Mouse (Mus musculus): ENCODE data around the gene Tango6. TPM values are rescaled to one million over a fixed set of nuclear protein-coding genes. Genes with fewer than 3 reads are reported as not detected.

Gene Tango6
- polyA plus RNA-seq, 1 experiment from 2014 or later = 9.6 TPM

DNA sequence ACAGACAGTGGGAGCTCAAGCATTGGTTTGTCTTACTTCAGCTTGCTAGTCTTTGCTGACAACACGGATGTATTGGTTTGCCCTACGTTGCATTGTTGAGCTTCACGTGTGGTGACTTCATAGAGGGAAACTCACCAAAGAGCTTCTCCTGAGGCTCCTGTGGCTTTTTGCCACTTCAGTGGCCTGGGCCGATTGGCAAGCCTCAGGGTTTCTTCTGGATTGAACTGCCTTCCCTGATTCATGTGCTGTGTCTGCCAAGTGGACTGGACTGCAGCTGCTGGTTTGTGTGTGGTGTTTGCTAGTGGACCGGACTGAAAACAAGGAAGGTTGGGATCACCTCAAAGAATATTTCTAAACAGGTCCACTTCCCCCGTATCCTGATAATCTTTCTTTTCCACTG is 43.7 kb downstream of the Tango6 start:
- Histone ChIP-seq H3K9me3 (ENCODE audit: control insufficient read depth, low read length) (no peaks in the 10 kb centered on the region), H3K27ac (ENCODE audit: low read depth, low read length) (no peak overlapping the region), H3K36me3 (ENCODE audit: control insufficient read depth, insufficient read depth, low read length) (peaks cover 5% of the 10 kb centered on the region; the same call in 1 of the 2 replicates), H3K4me3 (ENCODE audit: low read depth, low read length) (no peak overlapping the region), H3K27me3 (replicated peaks; ENCODE audit: control insufficient read depth, insufficient read depth, low read length) (no peaks in the 10 kb centered on the region), H3K4me1 (replicated peaks; ENCODE audit: control insufficient read depth, insufficient read depth, low read length) (no peaks in the 10 kb centered on the region), H3K9ac (ENCODE audit: low read depth, low read length) (no peak overlapping the region), H3K4me2 (no peak overlapping the region)
- DNase-seq (ENCODE audit: low spot score) (no peak), ATAC-seq (replicated peaks; ENCODE audit: low FRiP score) (no peak)
- WGBS = 91% methylated on average over 6 of the region's 6 CpGs

DNA sequence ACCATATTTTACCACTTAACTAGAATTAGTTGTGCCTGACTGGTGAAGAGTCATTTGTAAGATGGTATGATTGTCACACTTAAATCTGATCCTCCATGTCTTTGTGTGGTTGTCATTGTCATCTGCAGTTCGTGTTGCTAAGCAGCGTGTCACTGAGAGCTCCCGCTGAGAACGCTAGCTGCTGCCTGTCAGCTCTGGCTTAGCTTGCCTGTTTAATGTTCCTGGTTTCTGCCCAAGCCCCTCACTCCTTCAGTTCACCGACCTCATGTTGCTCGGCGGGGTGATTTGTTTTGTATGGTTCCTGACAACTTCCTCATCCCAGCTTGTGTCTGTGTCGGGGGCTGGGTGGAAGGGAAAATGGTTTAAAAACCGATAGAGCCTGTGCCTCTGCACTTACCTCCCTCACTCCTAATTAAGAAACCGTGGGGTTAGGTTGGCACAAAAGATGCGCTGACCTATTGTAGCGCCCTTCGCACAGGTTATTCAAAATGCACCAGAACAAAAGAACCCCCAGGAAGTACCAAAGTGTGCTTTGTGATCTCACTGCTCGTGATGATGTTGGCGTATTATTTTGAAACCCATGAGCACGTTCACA is 44.5 kb downstream of the Tango6 start:
- Histone ChIP-seq H3K4me3 (ENCODE audit: low read depth, low read length) (no peak overlapping the region), H3K27ac (ENCODE audit: low read depth, low read length) (no peak overlapping the region), H3K36me3 (ENCODE audit: control insufficient read depth, insufficient read depth, low read length) (peaks cover 5% of the 10 kb centered on the region; the same call in 1 of the 2 replicates), H3K9ac (ENCODE audit: low read depth, low read length) (no peak overlapping the region), H3K4me1 (replicated peaks; ENCODE audit: control insufficient read depth, insufficient read depth, low read length) (no peaks in the 10 kb centered on the region), H3K27me3 (replicated peaks; ENCODE audit: control insufficient read depth, insufficient read depth, low read length) (no peaks in the 10 kb centered on the region), H3K9me3 (ENCODE audit: control insufficient read depth, low read length) (no peaks in the 10 kb centered on the region), H3K4me2 (no peak overlapping the region)
- no peak for ATAC-seq (replicated peaks; ENCODE audit: low FRiP score)
- no peak for DNase-seq (ENCODE audit: low spot score)
- WGBS = 47% methylated on average over 16 of the region's 16 CpGs

DNA sequence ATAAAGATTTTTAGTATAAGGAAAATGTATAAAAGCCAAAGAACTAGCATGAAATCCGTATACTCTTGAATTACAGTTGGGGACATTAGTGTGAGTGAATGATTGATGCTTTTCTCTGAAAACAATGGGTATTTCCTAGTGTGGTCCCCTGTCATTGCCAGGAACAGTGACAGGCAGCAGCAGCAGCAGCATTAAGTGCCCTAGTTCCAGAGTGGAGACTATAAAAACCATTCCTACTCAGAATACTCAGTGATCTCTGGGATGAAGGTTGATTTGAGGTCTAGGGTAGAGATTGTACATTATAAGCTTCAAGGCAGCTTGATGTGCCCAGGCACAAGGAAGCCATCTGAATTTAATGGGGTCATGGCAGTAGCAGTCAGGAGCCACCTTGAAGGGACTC is 45.0 kb downstream of the Tango6 start:
- 66% methylated on average over 1 of the region's 1 CpGs for WGBS
- no peaks in the 10 kb centered on the region for H3K27me3 ChIP-seq (replicated peaks; ENCODE audit: control insufficient read depth, insufficient read depth, low read length)
- H3K27ac ChIP-seq (ENCODE audit: low read depth, low read length) = no peak overlapping the region
- no peaks in the 10 kb centered on the region for H3K9me3 ChIP-seq (ENCODE audit: control insufficient read depth, low read length)
- no peak overlapping the region for H3K9ac ChIP-seq (ENCODE audit: low read depth, low read length)
- no peaks in the 10 kb centered on the region for H3K4me1 ChIP-seq (replicated peaks; ENCODE audit: control insufficient read depth, insufficient read depth, low read length)
- no peak overlapping the region for H3K4me3 ChIP-seq (ENCODE audit: low read depth, low read length)
- peaks cover 5% of the 10 kb centered on the region; the same call in 1 of the 2 replicates for H3K36me3 ChIP-seq (ENCODE audit: control insufficient read depth, insufficient read depth, low read length)
- DNase-seq (ENCODE audit: low spot score) = no peak
- no peak for ATAC-seq (replicated peaks; ENCODE audit: low FRiP score)
- H3K4me2 ChIP-seq = no peak overlapping the region

DNA sequence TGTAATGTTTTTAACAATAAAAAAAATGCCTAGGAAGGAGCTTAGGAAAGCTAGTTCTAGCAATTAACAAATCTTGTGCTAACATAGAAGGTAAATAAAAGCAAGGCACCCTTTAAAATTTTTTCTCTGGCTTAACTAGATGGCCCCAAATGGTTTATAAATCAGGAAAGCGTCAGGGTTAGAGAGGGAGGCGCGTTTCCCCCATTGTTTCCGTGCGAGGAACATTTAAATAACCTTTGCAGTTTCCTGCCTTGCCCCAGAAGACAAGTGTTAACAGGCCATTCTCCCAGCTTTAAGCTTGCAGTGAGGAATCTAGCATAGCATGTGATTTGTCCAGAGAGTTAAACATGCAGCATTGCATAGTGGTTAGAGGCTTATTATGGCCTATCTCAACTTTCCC is 50.1 kb downstream of the Tango6 start:
- Histone ChIP-seq H3K36me3 (ENCODE audit: control insufficient read depth, insufficient read depth, low read length) (no peaks in the 10 kb centered on the region), H3K4me2 (no peak overlapping the region), H3K9ac (ENCODE audit: low read depth, low read length) (no peak overlapping the region), H3K4me3 (ENCODE audit: low read depth, low read length) (no peak overlapping the region), H3K27ac (ENCODE audit: low read depth, low read length) (no peak overlapping the region), H3K27me3 (replicated peaks; ENCODE audit: control insufficient read depth, insufficient read depth, low read length) (no peaks in the 10 kb centered on the region), H3K4me1 (replicated peaks; ENCODE audit: control insufficient read depth, insufficient read depth, low read length) (no peaks in the 10 kb centered on the region), H3K9me3 (ENCODE audit: control insufficient read depth, low read length) (no peaks in the 10 kb centered on the region)
- DNase-seq (ENCODE audit: low spot score) = no peak
- no peak for ATAC-seq (replicated peaks; ENCODE audit: low FRiP score)
- WGBS = 54% methylated on average over 5 of the region's 5 CpGs

DNA sequence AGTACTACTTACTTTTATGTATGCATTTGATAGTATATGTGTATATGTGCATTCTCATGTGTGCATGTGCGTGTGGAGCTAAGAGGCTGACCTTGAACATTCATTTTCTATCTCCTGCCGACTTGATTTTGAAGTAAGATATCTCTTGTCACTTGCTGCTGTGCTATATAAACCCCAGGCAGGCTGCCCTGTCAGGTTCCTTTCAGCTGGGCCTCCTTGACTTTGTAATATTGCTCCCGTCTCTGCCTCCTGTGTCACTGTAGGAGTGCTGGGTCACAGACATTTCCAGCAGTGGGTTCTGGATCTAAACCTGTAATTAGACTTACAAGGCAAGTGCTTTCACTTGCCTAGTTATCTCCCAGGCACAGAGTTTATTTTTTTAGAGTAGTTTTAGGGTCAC is 50.8 kb downstream of the Tango6 start:
- 62% methylated on average over 3 of the region's 3 CpGs for WGBS
- H3K27ac ChIP-seq (ENCODE audit: low read depth, low read length) = no peak overlapping the region

DNA sequence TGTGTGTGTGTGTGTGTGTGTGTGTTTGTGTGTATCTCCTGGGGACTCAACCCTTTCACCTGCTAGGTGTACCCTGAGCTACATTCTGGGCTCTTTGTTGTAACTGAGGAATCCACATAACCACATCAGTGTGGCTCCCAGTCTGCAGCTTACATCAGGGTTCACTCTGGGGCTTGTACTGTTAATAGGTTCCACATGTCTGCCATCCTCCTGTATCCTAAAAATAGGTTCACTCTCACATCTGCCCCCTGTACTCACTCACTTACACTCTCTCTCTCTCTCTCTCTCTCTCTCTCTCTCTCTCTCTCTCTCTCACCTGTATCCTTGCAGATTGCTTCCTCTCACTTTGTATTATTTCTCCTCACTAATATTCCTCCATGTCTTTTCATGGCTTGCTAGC is 51.4 kb downstream of the Tango6 start:
- Histone ChIP-seq H3K9me3 (ENCODE audit: control insufficient read depth, low read length) (no peaks in the 10 kb centered on the region), H3K4me1 (replicated peaks; ENCODE audit: control insufficient read depth, insufficient read depth, low read length) (no peaks in the 10 kb centered on the region), H3K9ac (ENCODE audit: low read depth, low read length) (no peak overlapping the region), H3K4me3 (ENCODE audit: low read depth, low read length) (no peak overlapping the region), H3K27ac (ENCODE audit: low read depth, low read length) (no peak overlapping the region), H3K36me3 (ENCODE audit: control insufficient read depth, insufficient read depth, low read length) (0 out of 2 replicates have a peak, but pooled peaks cover under 1% of the 10 kb centered on the region), H3K4me2 (no peak overlapping the region), H3K27me3 (replicated peaks; ENCODE audit: control insufficient read depth, insufficient read depth, low read length) (no peaks in the 10 kb centered on the region)
- DNase-seq (ENCODE audit: low spot score) (no peak), ATAC-seq (replicated peaks; ENCODE audit: low FRiP score) (no peak)

More for the DNA sequence above, 50.8 kb downstream of the Tango6 start:
- H3K9ac ChIP-seq (ENCODE audit: low read depth, low read length) = no peak overlapping the region
- no peaks in the 10 kb centered on the region for H3K27me3 ChIP-seq (replicated peaks; ENCODE audit: control insufficient read depth, insufficient read depth, low read length)
- no peak overlapping the region for H3K4me2 ChIP-seq
- H3K9me3 ChIP-seq (ENCODE audit: control insufficient read depth, low read length) = no peaks in the 10 kb centered on the region
- ATAC-seq (replicated peaks; ENCODE audit: low FRiP score) (no peak), DNase-seq (ENCODE audit: low spot score) (no peak)
- no peaks in the 10 kb centered on the region for H3K36me3 ChIP-seq (ENCODE audit: control insufficient read depth, insufficient read depth, low read length)
- H3K4me1 ChIP-seq (replicated peaks; ENCODE audit: control insufficient read depth, insufficient read depth, low read length) = no peaks in the 10 kb centered on the region
- no peak overlapping the region for H3K4me3 ChIP-seq (ENCODE audit: low read depth, low read length)

DNA sequence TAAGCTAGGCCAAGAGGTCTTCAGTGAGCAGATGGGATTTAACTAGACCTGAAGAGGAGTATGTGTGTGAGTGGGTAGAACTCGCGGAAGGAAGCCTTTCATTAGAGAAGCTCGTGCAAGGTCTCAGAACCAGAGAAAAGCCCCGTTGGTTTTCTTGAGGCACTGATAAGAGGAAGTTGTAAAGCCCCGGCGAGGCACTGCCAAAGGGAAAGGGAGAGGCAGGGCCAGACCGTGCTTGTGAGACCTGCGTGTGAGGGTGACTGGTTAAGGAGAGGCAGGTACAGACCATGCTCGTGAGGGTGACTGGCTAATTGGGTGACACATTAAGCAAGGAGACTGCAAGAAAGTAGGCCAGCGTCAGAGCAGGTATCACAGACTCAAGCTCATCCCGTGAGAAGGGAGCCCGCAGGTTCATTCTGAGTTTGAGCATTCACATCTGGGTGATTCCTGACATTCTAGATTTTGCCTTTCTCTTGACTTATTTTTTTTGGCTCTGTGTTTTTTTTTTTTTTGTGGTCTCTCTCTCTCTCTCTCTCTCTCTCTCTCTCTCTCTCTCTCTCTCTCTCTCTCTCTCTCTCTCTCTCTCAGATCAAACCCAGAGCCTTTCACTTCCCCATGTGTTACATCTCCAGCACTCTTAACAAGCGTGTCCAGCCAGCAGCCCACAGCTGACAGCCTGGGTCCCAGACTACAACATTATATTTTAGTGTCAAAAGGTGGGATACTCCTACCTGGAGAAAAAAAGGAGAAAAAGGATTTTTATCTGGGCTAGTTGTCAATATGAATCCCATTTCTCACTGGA is 54.2 kb downstream of the Tango6 start:
- ATAC-seq (replicated peaks; ENCODE audit: low FRiP score) (no peak), DNase-seq (ENCODE audit: low spot score) (no peak)
- 54% methylated on average over 13 of the region's 13 CpGs for WGBS
- no peak overlapping the region for H3K9ac ChIP-seq (ENCODE audit: low read depth, low read length)
- H3K9me3 ChIP-seq (ENCODE audit: control insufficient read depth, low read length) = no peaks in the 10 kb centered on the region
- no peak overlapping the region for H3K4me2 ChIP-seq
- H3K36me3 ChIP-seq (ENCODE audit: control insufficient read depth, insufficient read depth, low read length) = 0 out of 2 replicates have a peak, but pooled peaks cover 4% of the 10 kb centered on the region
- no peaks in the 10 kb centered on the region for H3K27me3 ChIP-seq (replicated peaks; ENCODE audit: control insufficient read depth, insufficient read depth, low read length)
- H3K4me1 ChIP-seq (replicated peaks; ENCODE audit: control insufficient read depth, insufficient read depth, low read length) = no peaks in the 10 kb centered on the region
- H3K4me3 ChIP-seq (ENCODE audit: low read depth, low read length) = no peak overlapping the region
- no peak overlapping the region for H3K27ac ChIP-seq (ENCODE audit: low read depth, low read length)

DNA sequence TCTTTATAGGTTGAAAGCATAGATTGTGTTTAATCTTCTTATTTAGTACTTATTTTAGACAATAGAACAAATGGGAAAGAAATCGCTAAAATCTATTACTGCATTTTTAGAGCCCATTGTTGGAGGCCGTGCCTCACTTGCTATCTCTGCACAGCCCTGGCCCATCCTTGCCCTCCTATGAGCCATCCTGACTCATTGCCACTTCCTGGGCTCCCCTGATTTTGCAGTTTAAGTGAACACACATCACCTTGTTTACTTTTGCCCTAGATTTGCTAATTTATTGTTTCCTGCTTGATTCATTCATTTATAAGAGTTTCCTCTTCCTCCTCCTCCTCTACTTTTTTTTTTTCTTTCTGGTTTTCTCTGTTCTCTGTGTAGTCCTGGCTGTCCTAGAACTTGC is 55.0 kb downstream of the Tango6 start:
- WGBS = 98% methylated on average over 2 of the region's 2 CpGs
- H3K36me3 ChIP-seq (ENCODE audit: control insufficient read depth, insufficient read depth, low read length) = 0 out of 2 replicates have a peak, but pooled peaks cover 4% of the 10 kb centered on the region

DNA sequence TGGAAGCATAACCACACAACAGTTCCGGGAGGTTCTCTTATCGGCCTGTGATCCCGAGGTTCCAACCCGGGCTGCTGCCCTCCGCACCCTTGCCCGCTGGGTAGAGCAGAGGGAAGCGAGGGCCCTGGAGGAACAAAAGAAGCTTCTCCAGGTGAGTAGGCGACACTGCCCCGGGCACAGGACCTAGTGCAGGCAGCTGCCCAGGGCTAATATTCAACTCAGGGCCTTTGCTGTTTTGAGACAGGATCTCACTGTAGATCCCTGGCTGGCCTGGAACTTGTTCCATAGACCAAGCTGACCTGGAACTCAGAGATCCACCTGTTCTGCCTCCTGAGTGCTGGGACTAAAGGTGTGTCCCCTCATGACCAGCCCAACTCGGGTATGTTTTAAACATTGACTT is 59.5 kb downstream of the Tango6 start:
- Histone ChIP-seq H3K36me3 (ENCODE audit: control insufficient read depth, insufficient read depth, low read length) (0 out of 2 replicates have a peak, but pooled peaks cover 4% of the 10 kb centered on the region), H3K4me1 (replicated peaks; ENCODE audit: control insufficient read depth, insufficient read depth, low read length) (no peaks in the 10 kb centered on the region), H3K4me3 (ENCODE audit: low read depth, low read length) (no peak overlapping the region), H3K9me3 (ENCODE audit: control insufficient read depth, low read length) (no peaks in the 10 kb centered on the region), H3K4me2 (no peak overlapping the region), H3K27ac (ENCODE audit: low read depth, low read length) (no peak overlapping the region), H3K27me3 (replicated peaks; ENCODE audit: control insufficient read depth, insufficient read depth, low read length) (no peaks in the 10 kb centered on the region), H3K9ac (ENCODE audit: low read depth, low read length) (no peak overlapping the region)
- DNase-seq (ENCODE audit: low spot score) (no peak), ATAC-seq (replicated peaks; ENCODE audit: low FRiP score) (no peak)
- 85% methylated on average over 10 of the region's 10 CpGs for WGBS

More for the DNA sequence above, 55.0 kb downstream of the Tango6 start:
- Histone ChIP-seq H3K9me3 (ENCODE audit: control insufficient read depth, low read length) (no peaks in the 10 kb centered on the region), H3K4me2 (no peak overlapping the region), H3K27ac (ENCODE audit: low read depth, low read length) (no peak overlapping the region), H3K9ac (ENCODE audit: low read depth, low read length) (no peak overlapping the region), H3K4me1 (replicated peaks; ENCODE audit: control insufficient read depth, insufficient read depth, low read length) (no peaks in the 10 kb centered on the region), H3K4me3 (ENCODE audit: low read depth, low read length) (no peak overlapping the region), H3K27me3 (replicated peaks; ENCODE audit: control insufficient read depth, insufficient read depth, low read length) (no peaks in the 10 kb centered on the region)
- no peak for DNase-seq (ENCODE audit: low spot score)
- no peak for ATAC-seq (replicated peaks; ENCODE audit: low FRiP score)

Data from liver, embryonic 11.5 days (tissue).